Mouse (Mus musculus) cerebellum, adult 11 months (tissue): Measurements from ENCODE around the gene Tmco1.

Experiments used
- DNase-seq: peaks from one replicate; pipeline ENCODE4 v3.0.0; 2022

The Tmco1 gene

GRCm38 (mm10) chr1:167308261-167309054 lies at the start of gene Tmco1:
Tmco1 (plus strand) TSS chr1:167308378.
- peak; percentile 98 for DNase-seq

- no peak for DNase-seq
Observed at GRCm38 (mm10) chr1:167259702-167260101, 48.5 kb upstream of the Tmco1 start.

GRCm38 (mm10) chr1:167261750-167262149 lies 46.4 kb upstream of the Tmco1 start:
- no peak for DNase-seq

- no peak for DNase-seq
Observed at GRCm38 (mm10) chr1:167262489-167263041, 45.6 kb upstream of the Tmco1 start.

GRCm38 (mm10) chr1:167265366-167265765 lies 42.8 kb upstream of the Tmco1 start:
- DNase-seq, result no peak

GRCm38 (mm10) chr1:167266720-167267119 lies 41.5 kb upstream of the Tmco1 start:
- no peak for DNase-seq

GRCm38 (mm10) chr1:167268360-167269063 lies 39.7 kb upstream of the Tmco1 start:
- DNase-seq, result no peak

- no peak for DNase-seq
Observed at GRCm38 (mm10) chr1:167269350-167269811, 38.8 kb upstream of the Tmco1 start.

- peak; percentile 62 for DNase-seq
Observed at GRCm38 (mm10) chr1:167269856-167270270, 38.3 kb upstream of the Tmco1 start.

GRCm38 (mm10) chr1:167270342-167271111 lies 37.7 kb upstream of the Tmco1 start:
- peak; percentile 48 for DNase-seq

GRCm38 (mm10) chr1:167271304-167271703 lies 36.9 kb upstream of the Tmco1 start:
- DNase-seq, result no peak

GRCm38 (mm10) chr1:167271841-167272240 lies 36.3 kb upstream of the Tmco1 start:
- no peak for DNase-seq

GRCm38 (mm10) chr1:167273380-167274163 lies 34.6 kb upstream of the Tmco1 start:
- no peak for DNase-seq

GRCm38 (mm10) chr1:167274646-167275390 lies 33.4 kb upstream of the Tmco1 start:
- no peak for DNase-seq

- DNase-seq, result no peak
Observed at GRCm38 (mm10) chr1:167278395-167278794, 29.8 kb upstream of the Tmco1 start.

GRCm38 (mm10) chr1:167279160-167279715 lies 28.9 kb upstream of the Tmco1 start:
- no peak for DNase-seq

GRCm38 (mm10) chr1:167280061-167280460 lies 28.1 kb upstream of the Tmco1 start:
- DNase-seq, result no peak

GRCm38 (mm10) chr1:167282112-167282511 lies 26.1 kb upstream of the Tmco1 start:
- DNase-seq, result no peak

GRCm38 (mm10) chr1:167282768-167283167 lies 25.4 kb upstream of the Tmco1 start:
- DNase-seq, result no peak

- peak; percentile 40 for DNase-seq
Observed at GRCm38 (mm10) chr1:167283441-167284257, 24.5 kb upstream of the Tmco1 start.
